9 mouse cellular contexts compared by ENCODE assay signal in the genomic region with DNA sequence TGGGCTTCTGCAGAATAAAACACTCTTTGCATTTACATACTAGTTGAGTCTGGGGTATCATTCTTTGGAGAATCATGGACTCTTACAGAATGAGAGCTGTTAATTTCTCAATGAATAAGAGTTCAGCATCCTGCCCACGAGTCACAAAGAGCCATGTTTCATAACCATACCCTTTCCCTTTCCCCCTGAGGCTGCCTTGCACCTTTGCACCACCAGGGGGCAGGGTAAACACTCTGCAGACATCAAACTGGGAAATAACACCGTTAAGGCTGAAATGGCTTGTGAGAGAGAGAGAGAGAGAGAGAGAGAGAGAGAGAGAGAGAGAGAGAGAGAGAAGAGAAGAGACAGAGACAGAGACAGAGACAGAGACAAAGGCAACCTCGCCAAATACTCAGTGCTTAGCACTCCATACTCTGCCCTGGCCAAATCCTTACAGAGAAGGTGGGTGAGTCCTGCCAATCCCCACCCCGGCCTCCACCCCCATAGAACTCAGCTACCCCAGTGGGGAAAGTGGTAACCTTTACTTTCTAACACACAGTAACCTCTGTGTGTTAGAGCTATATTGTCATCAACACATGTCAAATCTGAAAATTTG. TPM values are rescaled to one million over a fixed set of nuclear protein-coding genes. Genes with fewer than 3 reads are reported as not detected.
A peak's percentile ranks its signal among the peaks of the same experiment; 100 is the strongest.
DNase-seq lines count a peak whose midpoint lies in the region; ATAC-seq and TF ChIP-seq lines count a peak whose summit lies in the region.
"Had no signal": no experiment of that assay in that cellular context is flagged by ENCODE, and none has a peak within 500 bp of the region (broad histone marks: within the 10 kb centered on the region; RNA-seq: fewer than 3 reads in every experiment).

No protein-coding gene starts in this region.

- no peak for ATAC-seq in neural tube, embryonic 15.5 days (ENCODE audit: low FRiP score)
- ATAC-seq in erythroblast, adult 5-6 weeks (replicated peaks; ENCODE audit: low FRiP score, poor library complexity, severe bottlenecking) = peak; percentile 60; the same call in 1 of the 2 replicates
- ATAC-seq in hindbrain, postnatal 0 days = no peak

- H3K4me2 ChIP-seq in neural tube, embryonic 15.5 days = no peak overlapping the region
- H3K4me2 ChIP-seq in hindbrain, postnatal 0 days (ENCODE audit: low read depth, low read length) = no peak overlapping the region
- H3K4me2 ChIP-seq: stomach, embryonic 15.5 days had no signal

- no peaks in the 10 kb centered on the region for H3K36me3 ChIP-seq in neural tube, embryonic 15.5 days
- no peaks in the 10 kb centered on the region for H3K36me3 ChIP-seq in hindbrain, postnatal 0 days (ENCODE audit: insufficient read depth, low read length)
- H3K36me3 ChIP-seq in limb, embryonic 10.5 days = no peaks in the 10 kb centered on the region
- H3K36me3 ChIP-seq: stomach, embryonic 15.5 days had no signal

- no peaks in the 10 kb centered on the region; the same call in 1 of the 2 replicates for H3K27me3 ChIP-seq in neural tube, embryonic 15.5 days (replicated peaks)
- no peaks in the 10 kb centered on the region for H3K27me3 ChIP-seq in hindbrain, postnatal 0 days (ENCODE audit: insufficient read depth, low read length)
- 0 out of 2 replicates have a peak, but pooled peaks cover 6% of the 10 kb centered on the region for H3K27me3 ChIP-seq in limb, embryonic 10.5 days (ENCODE audit: low read depth, poor library complexity, severe bottlenecking)
- H3K27me3 ChIP-seq: stomach, embryonic 15.5 days had no signal

- H3K4me1 ChIP-seq in neural tube, embryonic 15.5 days = peaks cover 27% of the 10 kb centered on the region
- H3K4me1 ChIP-seq in bone marrow macrophage, adult 2 months (ENCODE audit: control insufficient read depth, insufficient read depth, low read length) = no peaks in the 10 kb centered on the region; the same call in 1 of the 2 replicates
- H3K4me1 ChIP-seq in hindbrain, postnatal 0 days (ENCODE audit: insufficient read depth, low read length) = no peaks in the 10 kb centered on the region
- H3K4me1 ChIP-seq in limb, embryonic 10.5 days = peaks cover 16% of the 10 kb centered on the region

- H3K27ac ChIP-seq in neural tube, embryonic 15.5 days (replicated peaks) = no peak overlapping the region
- no peak overlapping the region for H3K27ac ChIP-seq in bone marrow macrophage, adult 2 months (ENCODE audit: insufficient read depth, low read depth, low read length)
- H3K27ac ChIP-seq in hindbrain, postnatal 0 days = no peak overlapping the region
- H3K27ac ChIP-seq in limb, embryonic 10.5 days = no peak overlapping the region

- no peak overlapping the region for H3K4me3 ChIP-seq in neural tube, embryonic 15.5 days (replicated peaks)
- no peak overlapping the region for H3K4me3 ChIP-seq in bone marrow macrophage, adult 2 months (ENCODE audit: insufficient read depth, low read length)
- no peak overlapping the region for H3K4me3 ChIP-seq in hindbrain, postnatal 0 days (ENCODE audit: low read length)
- no peak overlapping the region for H3K4me3 ChIP-seq in limb, embryonic 10.5 days
- H3K4me3 ChIP-seq: stomach, embryonic 15.5 days had no signal

- TF ChIP-seq POLR2A in bone marrow macrophage, adult 2 months (IDR thresholded peaks at IDR 0.05; ENCODE audit: borderline replicate concordance, low read depth, low read length) = no peak

- no peaks in the 10 kb centered on the region for H3K9me3 ChIP-seq in neural tube, embryonic 15.5 days (replicated peaks)
- no peaks in the 10 kb centered on the region for H3K9me3 ChIP-seq in hindbrain, postnatal 0 days (ENCODE audit: low read length)
- H3K9me3 ChIP-seq in limb, embryonic 10.5 days (replicated peaks) = no peaks in the 10 kb centered on the region
- H3K9me3 ChIP-seq: stomach, embryonic 15.5 days had no signal

- TF ChIP-seq CTCF in bone marrow macrophage, adult 2 months (IDR thresholded peaks at IDR 0.05; ENCODE audit: low read depth, low read length) = peak; percentile 72
- peak; percentile 94 for TF ChIP-seq CTCF in hindbrain, postnatal 0 days (IDR thresholded peaks at IDR 0.05; ENCODE audit: low read depth)

- DNase-seq in neural tube, embryonic 10.5 days (ENCODE audit: extremely low spot score, low spot score) = peak; percentile 82
- peak; percentile 82 for DNase-seq in hindbrain, postnatal 0 days (ENCODE audit: low spot score)
- peak; percentile 85 for DNase-seq in limb, embryonic 10.5 days (ENCODE audit: low spot score)
- DNase-seq in ovary, postnatal 36 days (ENCODE audit: low spot score) = peak; percentile 72
- peak; percentile 88 for DNase-seq in thymus, postnatal 25 days

- no peak overlapping the region for H3K9ac ChIP-seq in neural tube, embryonic 15.5 days (replicated peaks)
- H3K9ac ChIP-seq in hindbrain, postnatal 0 days (replicated peaks; ENCODE audit: low read length) = no peak overlapping the region
- H3K9ac ChIP-seq: stomach, embryonic 15.5 days had no signal

- WGBS in neural tube, embryonic 15.5 days = 38% methylated on average over 4 of the region's 4 CpGs
- WGBS in hindbrain, postnatal 0 days = 29% methylated on average over 4 of the region's 4 CpGs
- WGBS in limb, embryonic 10.5 days = 40% methylated on average over 4 of the region's 4 CpGs

RNA-seq across cellular contexts. Expression of gene Lrrc74a, which starts 34.9 kb away (rescaled TPM):
- polyA plus RNA-seq in neural tube, embryonic 15.5 days (2015; fragmentation: Nextera tagmentation; extraction: Ambion mirVana) = not detected in 2 replicates
- not detected in 2 replicates for polyA plus RNA-seq in bone marrow macrophage, adult 2 months (2012; ENCODE audit: insufficient read depth, insufficient read length, missing spikeins)
- total RNA-seq in erythroblast, adult 5-6 weeks (2015; ENCODE audit: low replicate concordance) = not detected in 2 replicates
- total RNA-seq in erythroblast, adult 5-6 weeks (2017; ENCODE audit: low replicate concordance) = not detected in 2 replicates
- not detected in 2 replicates for total RNA-seq in hindbrain, postnatal 0 days (2014; rRNA removed)
- not detected in 2 replicates for polyA plus RNA-seq in hindbrain, postnatal 0 days (2015; fragmentation: Nextera tagmentation; extraction: Ambion mirVana)
- not detected in 2 replicates for polyA plus RNA-seq in limb, embryonic 10.5 days (2016; fragmentation: Nextera tagmentation; extraction: Ambion mirVana)
- polyA plus RNA-seq: stomach, embryonic 15.5 days had no signal

RNA-seq across cellular contexts. Expression of gene Angel1, which starts 42.8 kb away (rescaled TPM):
- 11.2 and 11.7 TPM in 2 replicates for polyA plus RNA-seq in neural tube, embryonic 15.5 days (2015; fragmentation: Nextera tagmentation; extraction: Ambion mirVana)
- 2.8 and 3.3 TPM in 2 replicates for polyA plus RNA-seq in bone marrow macrophage, adult 2 months (2012; ENCODE audit: insufficient read depth, insufficient read length, missing spikeins)
- not detected in 2 replicates for total RNA-seq in erythroblast, adult 5-6 weeks (2015; ENCODE audit: low replicate concordance)
- 0.09 and 0.14 TPM in 2 replicates for total RNA-seq in erythroblast, adult 5-6 weeks (2017; ENCODE audit: low replicate concordance)
- total RNA-seq in hindbrain, postnatal 0 days (2014; rRNA removed) = 5.8 and 10.0 TPM in 2 replicates
- 9.1 and 9.3 TPM in 2 replicates for polyA plus RNA-seq in hindbrain, postnatal 0 days (2015; fragmentation: Nextera tagmentation; extraction: Ambion mirVana)
- polyA plus RNA-seq in limb, embryonic 10.5 days (2016; fragmentation: Nextera tagmentation; extraction: Ambion mirVana) = 11.0 and 11.9 TPM in 2 replicates
